Mouse (Mus musculus) CH12.LX (cell line): ENCODE data around the gene Gamt.

ENCODE experiments used
- CTCF ChIP-seq, 2 experiments: IDR thresholded peaks in 1 of 2; conservative IDR thresholded peaks in 1 of 2; 2 replicates each; pipeline ENCODE4 v1.5.1; 2011 to 2012; ENCODE audit warnings: low read depth in 2 of 2, low read length in 2 of 2, improper control_type of control experiment in 1 of 2, inconsistent platforms in 1 of 2, mild to moderate bottlenecking in 1 of 2, moderate library complexity in 1 of 2
- E2F4 ChIP-seq: IDR thresholded peaks from 2 replicates; pipeline ENCODE4 v1.6.1; 2011; ENCODE audit warnings: low read depth, low read length, improper control_type of control experiment; ENCODE audit not compliant: insufficient replicate concordance
- EP300 ChIP-seq: IDR thresholded peaks from 2 replicates; pipeline ENCODE4 v1.6.1; 2011; ENCODE audit warnings: low read length, improper control_type of control experiment
- HCFC1 ChIP-seq: IDR thresholded peaks from 2 replicates; pipeline ENCODE4 v1.6.1; 2012; ENCODE audit warnings: low read depth, mild to moderate bottlenecking, inconsistent platforms, low read length, improper control_type of control experiment
- MAFK ChIP-seq: IDR thresholded peaks from 2 replicates; pipeline ENCODE4 v1.6.1; 2011; ENCODE audit warnings: low read length, improper control_type of control experiment; ENCODE audit not compliant: insufficient replicate concordance
- MAZ ChIP-seq: IDR thresholded peaks from 2 replicates; pipeline ENCODE4 v1.6.1; 2012; ENCODE audit warnings: low read depth, mild to moderate bottlenecking, inconsistent platforms, low read length, improper control_type of control experiment, moderate library complexity
- MEF2A ChIP-seq: IDR thresholded peaks from 2 replicates; pipeline ENCODE4 v1.6.1; 2014; ENCODE audit warnings: low read depth, mild to moderate bottlenecking, inconsistent platforms, low read length, improper control_type of control experiment, borderline replicate concordance
- PAX5 ChIP-seq: IDR thresholded peaks from 2 replicates; pipeline ENCODE4 v1.6.1; 2012; ENCODE audit warnings: low read length, inconsistent platforms, mixed read lengths
- POLR2A ChIP-seq: IDR thresholded peaks from 2 replicates; pipeline ENCODE4 v1.6.1; 2011; ENCODE audit warnings: low read depth, mild to moderate bottlenecking, improper control_type of control experiment, low read length
- TCF12 ChIP-seq: IDR thresholded peaks from 2 replicates; pipeline ENCODE4 v1.6.1; 2014; ENCODE audit warnings: low read depth, mild to moderate bottlenecking, inconsistent platforms, low read length, improper control_type of control experiment

GRCm38 (mm10) chr10:80273847-80274246, 13.0 kb upstream of the Gamt start:
- TF ChIP-seq CTCF (conservative IDR thresholded peaks at IDR 0.05 in 1 of 2, IDR thresholded peaks at IDR 0.05 in 1 of 2; ENCODE audit: low read depth in 2 of 2, low read length in 2 of 2) (no peak), MEF2A (no peak), TCF12 (no peak), HCFC1 (no peak), MAFK (no peak), PAX5 (no peak), POLR2A (no peak), E2F4 (no peak), EP300 (no peak), MAZ (no peak)
